Mouse (Mus musculus): ENCODE results near the gene Kcnd2.
A peak's percentile ranks its signal among the peaks of the same experiment; 100 is the strongest.
"Not testable (repeated sequence)": the region's sequence is repeated elsewhere in the genome, so short reads cannot be mapped to it uniquely, and the experiment has no call there.

Gene Kcnd2

DNA sequence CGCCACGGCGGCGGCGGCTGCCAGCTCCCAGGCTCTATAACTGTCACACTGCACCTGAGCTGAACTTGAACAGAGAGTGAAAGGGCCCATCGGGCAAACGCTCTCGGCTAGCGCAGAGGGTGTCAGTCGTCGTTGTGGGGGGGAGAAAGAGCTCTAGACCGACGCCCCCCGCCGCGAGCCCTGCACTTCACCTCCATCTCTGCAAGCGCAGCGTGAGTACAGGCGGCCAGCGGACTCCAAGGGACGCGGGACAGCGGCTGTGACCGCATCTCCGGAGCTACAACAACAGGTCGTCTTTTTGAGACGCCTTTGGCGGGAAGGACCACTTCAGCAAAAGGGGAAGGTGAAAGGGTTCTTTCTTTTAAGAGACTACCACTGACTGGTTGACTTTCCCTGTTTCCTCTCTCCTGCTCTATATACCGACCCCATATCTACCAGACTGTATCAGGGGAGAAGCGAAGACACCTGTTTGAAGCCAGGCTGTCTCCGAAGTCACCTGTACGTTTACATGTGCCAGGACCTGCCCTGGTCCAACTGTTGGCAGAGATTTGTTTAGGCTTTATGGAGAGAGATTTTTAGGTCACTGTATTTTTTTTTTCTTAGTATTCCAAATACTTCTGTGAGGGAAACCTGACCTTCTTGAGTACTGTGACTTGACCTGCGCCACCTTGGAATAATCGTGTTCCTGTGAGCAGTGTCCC lies at the start of gene Kcnd2:
Gene Kcnd2 (plus strand): TSS at position 13 of the 701 bp plus-strand sequence.
- no peak for DNase-seq (ENCODE audit: low read depth, low spot score)

GRCm38 (mm10) chr6:21166611-21167010 lies 48.7 kb upstream of the Kcnd2 start:
- DNase-seq (ENCODE audit: low read depth, low spot score), result no peak

- DNase-seq (ENCODE audit: low read depth, low spot score), result no peak
Measured at GRCm38 (mm10) chr6:21195341-21195740, 20.0 kb upstream of the Kcnd2 start.

DNA sequence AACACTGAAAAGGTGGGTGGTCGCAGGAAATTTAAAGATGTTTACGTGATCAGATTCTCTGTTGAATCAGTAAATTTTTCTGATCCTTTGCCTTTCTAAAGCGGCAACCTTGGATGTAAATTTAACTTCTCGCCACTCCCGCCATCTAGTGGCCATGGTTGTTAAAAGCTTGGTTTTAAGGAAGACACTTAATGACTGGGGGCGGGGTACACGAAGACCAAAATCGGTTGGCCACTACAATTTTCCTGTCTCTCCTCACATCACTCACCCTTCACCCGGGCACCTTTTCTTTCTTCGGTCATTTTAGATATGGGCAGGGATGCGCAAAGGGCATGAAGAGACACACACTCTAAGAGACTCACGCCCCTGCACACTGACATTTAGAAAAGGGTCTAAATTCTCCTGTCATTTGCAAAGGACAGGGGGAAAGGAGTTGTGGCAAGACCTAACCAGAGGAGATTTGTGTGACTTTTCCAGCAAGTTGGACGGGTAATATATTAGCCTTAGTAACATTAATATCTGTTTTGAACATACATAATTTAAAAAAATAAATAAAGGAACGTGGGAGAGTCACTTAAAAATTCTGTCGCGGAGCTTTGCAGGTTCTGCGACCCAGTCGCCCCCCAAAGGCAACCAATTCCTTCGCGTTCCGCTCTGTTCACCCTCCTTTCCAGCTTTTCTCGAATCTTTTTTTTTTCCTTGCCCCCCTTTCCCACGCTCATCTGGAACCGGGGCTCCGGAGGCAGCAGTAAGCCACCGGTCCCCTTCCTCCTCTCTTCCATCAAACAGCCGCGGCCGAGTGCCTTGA lies 1.2 kb upstream of the Kcnd2 start:
- peak; percentile 11 for DNase-seq (ENCODE audit: low read depth, low spot score)

DNA sequence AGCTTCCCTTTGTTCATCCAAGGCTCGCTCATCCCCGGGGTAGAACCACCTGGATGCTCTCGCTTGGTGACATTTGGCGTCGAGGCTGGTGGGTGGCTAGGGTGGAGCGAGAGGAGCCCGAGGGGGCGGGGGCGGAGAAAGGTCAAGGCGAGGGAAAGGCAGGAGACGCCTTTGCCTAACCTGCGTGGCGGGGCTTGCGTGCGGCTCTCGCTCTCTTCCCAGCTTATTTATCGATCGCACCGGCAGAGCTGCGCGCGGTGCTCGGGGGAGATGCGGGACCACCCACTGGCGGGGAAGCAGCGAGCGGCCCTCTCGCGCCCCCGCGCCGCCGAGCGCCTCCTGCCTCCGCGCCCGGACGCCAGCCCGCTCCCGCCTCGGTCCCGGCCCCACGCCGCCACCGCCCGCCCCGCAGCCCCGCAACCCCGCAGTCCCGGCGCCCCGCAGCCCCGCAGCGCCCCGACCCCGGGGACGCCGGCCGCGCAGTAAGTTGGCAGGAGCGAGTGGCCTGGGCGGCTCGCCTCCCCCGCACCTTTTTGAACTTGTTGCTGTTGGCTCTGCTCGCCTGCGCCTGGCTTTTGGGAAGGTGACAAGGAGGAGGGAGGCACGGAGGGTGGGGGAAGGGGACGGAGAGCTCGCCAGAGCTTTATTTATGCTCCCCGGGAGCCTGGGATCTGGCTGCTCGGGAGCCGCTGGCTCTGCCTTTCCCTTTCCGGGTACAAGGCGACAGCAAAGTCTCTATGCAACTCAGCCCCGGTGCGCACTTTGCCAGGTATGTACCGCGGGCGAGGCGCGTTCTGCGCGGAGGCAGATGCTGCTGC lies 421 bp upstream of the Kcnd2 start:
- DNase-seq (ENCODE audit: low read depth, low spot score), result no peak

- DNase-seq (ENCODE audit: low read depth, low spot score), result no peak
Measured at GRCm38 (mm10) chr6:21216206-21217020, 1.1 kb downstream of the Kcnd2 start.

DNA sequence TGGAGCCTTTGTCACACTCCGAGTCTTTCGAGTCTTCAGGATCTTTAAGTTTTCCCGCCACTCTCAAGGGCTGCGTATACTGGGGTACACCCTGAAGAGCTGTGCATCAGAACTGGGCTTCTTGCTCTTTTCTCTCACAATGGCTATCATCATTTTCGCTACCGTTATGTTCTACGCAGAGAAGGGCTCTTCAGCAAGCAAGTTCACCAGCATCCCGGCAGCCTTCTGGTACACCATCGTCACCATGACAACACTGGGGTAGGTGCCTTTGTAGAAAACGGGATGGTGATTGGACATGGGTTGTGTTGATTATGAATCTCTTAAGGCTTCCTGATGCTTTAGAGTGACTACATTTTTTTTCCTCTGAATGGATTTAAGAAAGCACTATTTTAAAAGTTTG lies 1.9 kb downstream of the Kcnd2 start:
- DNase-seq (ENCODE audit: low read depth, low spot score), result no peak

- DNase-seq (ENCODE audit: low read depth, low spot score), result no peak
Measured at GRCm38 (mm10) chr6:21226124-21226523, 10.8 kb downstream of the Kcnd2 start.

DNA sequence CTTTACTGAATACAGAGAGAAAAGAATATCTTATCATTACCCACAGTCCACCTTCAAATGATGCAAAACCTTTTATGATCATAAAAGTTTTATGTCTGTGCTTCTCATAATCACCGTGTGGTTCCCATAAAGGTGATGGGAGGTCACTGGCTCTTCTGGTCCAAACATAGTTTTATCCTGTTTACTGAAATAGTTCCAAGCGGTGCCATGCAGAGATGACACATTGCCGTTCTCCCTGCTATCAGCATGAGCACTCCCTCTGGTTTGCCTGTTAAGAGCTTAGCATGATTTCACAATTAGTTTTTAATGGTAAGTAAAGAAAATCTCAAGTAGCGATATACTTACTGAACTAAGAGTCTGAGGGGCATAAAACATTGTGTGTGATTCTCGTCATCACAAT lies 43.7 kb downstream of the Kcnd2 start:
- DNase-seq (ENCODE audit: low read depth, low spot score), result no peak

GRCm38 (mm10) chr6:21267897-21268296 lies 52.6 kb downstream of the Kcnd2 start:
- DNase-seq (ENCODE audit: low read depth, low spot score), result no peak

DNA sequence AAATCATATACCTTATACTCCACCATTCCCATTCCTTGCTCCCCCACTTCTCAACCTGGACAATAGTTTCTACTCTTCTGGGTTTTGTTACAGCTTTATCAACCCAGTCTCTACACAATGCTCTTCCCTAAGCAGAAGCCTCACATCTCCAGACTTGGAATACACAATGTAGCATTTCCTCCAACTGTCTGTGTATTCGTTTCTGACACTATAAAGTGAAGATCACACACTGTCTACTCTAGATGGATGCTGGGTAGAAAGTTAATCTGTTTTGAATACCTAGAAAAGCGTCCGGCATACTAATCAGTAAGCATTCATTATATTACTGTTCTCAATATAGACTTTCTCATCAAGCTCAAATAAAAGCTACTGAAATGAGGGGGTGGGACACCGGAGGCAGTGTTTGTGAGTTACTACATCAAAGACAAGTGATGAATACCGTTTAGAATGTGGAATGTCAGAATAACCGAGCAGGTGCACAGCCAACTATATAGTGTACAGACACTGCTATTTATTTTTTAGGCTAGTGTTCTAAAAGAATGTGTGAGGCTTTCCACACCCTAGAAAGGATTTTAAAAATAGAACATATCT lies 62.1 kb downstream of the Kcnd2 start:
- DNase-seq (ENCODE audit: low read depth, low spot score), result no peak

DNA sequence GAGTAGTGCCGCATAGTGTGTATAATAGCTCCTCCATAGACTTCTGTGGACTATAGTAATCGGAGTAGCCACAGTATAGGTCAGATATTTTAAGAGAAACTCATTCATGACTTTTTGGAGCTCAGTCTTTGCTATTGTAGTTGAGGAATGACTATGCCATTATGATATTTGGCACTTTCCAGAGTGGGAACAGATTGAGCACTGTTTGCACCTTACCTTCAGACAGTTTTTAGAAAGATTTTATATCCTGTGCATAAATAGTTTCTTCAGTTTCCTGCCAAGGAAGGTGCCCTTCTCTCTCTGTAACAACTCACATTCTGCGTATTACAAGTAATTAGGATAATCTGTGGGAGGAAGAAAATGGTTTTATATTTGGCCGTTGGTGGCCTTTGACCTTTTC lies 89.6 kb downstream of the Kcnd2 start:
- DNase-seq (ENCODE audit: low read depth, low spot score), result no peak

DNA sequence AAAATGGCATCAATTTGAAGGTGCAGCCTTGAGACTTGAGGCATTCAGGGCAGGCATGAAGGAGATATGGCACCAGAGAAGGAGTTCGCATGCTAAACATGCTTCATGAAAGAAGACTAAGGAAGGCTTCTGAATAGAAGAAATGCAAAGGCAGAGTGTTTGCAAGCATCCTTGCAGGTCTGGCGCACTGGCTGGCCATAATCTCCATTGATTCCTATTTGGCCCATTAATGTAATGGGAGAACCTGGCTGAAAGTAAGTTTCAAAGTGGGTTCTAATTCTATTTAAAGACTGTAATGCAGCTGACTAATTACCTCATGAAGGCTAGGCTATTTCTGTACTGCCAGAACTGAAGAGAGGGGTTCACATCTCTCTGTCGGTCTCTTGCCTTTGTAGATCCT lies 94.9 kb downstream of the Kcnd2 start:
- DNase-seq (ENCODE audit: low read depth, low spot score), result no peak

GRCm38 (mm10) chr6:21321407-21321806 lies 106.1 kb downstream of the Kcnd2 start:
- DNase-seq (ENCODE audit: low read depth, low spot score), result no peak

DNA sequence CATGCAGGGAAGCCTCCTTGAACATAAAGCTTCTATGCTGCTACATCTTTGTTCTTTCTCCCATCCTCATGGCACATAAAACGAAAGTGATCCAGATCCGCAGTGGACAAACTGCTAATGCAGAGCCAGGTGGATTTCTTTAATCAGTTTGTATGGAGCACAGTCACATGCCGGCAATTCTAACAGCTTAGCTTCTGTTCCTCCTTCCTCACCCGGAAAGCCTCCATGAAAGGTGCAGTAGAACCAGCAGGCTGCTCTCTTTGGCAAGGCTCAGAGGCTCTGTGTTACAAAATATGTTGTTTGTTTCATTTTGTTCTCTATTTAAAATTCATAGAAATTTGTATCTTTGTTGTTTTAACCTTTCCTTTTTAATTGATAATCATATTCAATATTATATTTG lies 106.9 kb downstream of the Kcnd2 start:
- DNase-seq (ENCODE audit: low read depth, low spot score), result no peak

DNA sequence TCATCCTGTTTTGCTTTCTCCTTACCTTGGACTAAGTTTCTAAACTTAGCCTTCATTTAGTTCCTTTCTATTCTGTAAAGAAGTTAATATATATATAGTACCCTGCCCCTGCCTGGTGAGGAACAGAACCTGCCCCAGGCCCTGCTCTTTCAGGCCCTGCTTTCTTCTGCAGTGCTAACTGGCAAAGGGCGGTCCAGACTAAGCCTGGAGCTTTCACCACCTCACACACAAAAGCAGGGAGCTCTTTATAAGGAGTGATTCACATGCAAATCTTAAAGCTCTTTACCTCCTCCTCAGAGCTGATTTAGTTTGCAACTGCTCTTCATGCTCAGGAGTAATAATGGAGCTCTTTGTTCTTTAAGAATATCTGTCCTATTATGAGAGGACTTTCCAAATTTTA lies 109.9 kb downstream of the Kcnd2 start:
- no peak for DNase-seq (ENCODE audit: low read depth, low spot score)

GRCm38 (mm10) chr6:21327081-21327737 lies 111.9 kb downstream of the Kcnd2 start:
- no peak for DNase-seq (ENCODE audit: low read depth, low spot score)

DNA sequence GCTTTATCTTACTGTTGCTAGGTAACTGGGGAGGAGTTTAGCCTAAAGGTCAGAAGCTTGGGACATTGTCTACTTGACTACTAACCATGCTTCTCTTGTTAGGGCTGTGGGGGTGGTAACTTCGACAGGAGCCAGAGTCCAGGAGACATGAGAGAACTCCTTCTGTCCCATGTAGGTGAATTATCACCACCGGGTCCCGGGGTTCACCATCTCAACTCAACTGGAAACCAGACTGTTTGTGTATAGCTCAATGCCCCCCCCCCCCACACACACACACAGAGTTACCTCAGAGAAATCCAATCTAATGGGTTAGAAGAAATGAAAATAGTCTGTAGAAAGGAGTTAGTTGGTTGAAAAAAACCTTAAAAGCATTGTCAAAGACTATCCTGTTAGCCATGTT lies 170.0 kb downstream of the Kcnd2 start:
- not testable (repeated sequence) for DNase-seq (ENCODE audit: low read depth, low spot score)

DNA sequence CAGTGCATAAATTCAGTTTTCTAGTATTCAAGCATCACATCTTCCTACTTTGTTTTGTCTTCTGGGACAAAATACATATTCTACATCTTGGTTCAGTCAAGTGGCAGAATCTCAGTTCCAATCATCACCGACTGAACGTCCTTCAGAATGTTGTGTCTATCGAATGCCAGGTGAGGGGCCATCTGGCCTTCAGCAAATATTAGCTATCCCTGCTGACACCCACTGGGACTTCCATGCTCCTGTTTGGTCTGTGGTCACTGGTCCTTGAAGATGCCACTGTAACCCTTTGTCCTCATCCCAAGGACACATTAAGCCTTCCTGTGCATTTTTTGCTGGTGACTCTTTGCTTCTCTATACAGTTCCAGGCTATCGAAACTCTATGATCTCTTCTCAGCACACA lies 176.5 kb downstream of the Kcnd2 start:
- no peak for DNase-seq (ENCODE audit: low read depth, low spot score)

- no peak for DNase-seq (ENCODE audit: low read depth, low spot score)
Measured at GRCm38 (mm10) chr6:21413656-21414055, 198.4 kb downstream of the Kcnd2 start.

GRCm38 (mm10) chr6:21418246-21418645 lies 202.9 kb downstream of the Kcnd2 start:
- DNase-seq (ENCODE audit: low read depth, low spot score), result no peak

Data from A20 (cell line).